Mouse (Mus musculus): ENCODE data around the gene Ghr.
A peak's percentile ranks its signal among the peaks of the same experiment; 100 is the strongest.

Ghr gene

DNA sequence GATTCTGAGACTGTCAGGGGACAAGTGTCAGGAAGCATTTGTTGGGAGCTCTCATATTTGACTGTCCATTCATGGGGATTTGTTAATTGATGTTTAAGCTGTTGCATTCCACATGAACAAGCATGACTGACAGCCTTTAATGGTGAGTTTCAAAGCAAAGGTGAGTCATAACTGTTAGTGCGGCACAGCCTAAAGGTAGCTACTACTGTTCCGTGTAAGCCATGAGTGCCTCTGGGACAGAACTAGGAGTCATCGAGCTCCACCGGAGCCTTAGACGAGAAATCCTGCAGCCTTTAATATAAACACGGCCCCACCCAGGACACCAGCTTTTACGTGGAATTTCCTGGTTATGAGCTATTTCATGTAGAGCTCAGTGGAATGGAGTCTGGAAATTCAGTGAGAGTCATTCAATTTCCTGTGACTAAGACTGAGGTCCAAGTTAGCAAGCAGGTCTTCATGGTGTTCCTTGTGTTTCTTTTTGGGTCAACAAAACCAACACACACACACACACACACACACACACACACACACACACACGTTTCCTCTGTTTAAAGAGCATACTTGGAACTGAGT is 138.8 kb downstream of the Ghr start:
- no peak for DNase-seq

DNA sequence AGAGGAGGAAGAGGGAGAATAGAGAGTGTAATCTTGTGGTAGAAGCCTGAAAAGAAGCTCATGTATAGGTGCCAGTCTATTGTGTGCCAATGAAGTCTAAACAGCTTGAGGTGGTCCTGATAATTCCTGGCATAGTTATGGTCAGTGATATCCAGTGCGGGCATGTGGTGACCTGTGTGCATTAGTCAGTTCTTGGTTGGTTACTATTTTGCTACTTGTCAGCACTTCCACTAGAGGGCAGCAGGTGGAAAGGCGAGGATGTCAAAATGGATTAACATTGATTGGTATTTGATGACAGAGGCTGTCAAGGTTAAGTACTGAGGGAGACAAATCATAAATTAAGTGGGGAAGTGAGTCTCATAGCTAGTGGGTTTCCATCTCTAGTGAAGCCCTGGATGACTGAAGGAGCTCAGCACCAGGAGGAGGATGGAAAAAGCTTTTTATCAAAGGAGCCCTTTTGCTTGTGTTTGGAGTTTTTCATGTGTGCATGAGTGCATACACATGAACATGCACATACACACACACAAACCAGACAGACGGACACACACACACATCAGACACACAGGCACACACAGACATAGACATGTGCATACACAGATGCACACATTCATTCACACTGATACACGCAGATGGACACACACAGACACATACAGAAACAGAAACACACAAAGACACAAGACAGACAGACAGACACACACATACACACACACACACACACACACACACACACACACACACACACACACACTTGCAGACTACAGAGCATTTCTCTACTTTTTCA is 141.6 kb downstream of the Ghr start:
- peak in 1 of 2 experiments; percentile 7 for DNase-seq

DNA sequence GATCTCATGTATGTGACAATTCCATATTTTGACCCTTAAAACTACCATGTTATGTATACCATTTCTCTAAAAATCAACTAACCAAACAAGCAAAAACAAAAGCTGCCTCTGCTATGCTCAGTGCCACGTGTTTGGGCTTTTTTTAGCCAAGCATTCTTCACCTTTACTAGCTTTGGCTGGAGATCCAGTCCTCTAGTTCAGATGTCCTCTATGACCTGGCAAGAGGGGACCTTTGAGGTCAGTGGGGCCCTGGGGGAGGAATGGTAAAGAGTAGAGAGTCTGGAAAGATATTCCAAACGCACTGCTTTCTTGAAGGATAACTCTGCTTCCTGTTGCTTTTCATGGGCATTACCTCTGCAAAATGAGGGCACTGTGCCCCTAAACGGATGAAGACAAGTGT is 145.9 kb downstream of the Ghr start:
- no peak for DNase-seq

DNA sequence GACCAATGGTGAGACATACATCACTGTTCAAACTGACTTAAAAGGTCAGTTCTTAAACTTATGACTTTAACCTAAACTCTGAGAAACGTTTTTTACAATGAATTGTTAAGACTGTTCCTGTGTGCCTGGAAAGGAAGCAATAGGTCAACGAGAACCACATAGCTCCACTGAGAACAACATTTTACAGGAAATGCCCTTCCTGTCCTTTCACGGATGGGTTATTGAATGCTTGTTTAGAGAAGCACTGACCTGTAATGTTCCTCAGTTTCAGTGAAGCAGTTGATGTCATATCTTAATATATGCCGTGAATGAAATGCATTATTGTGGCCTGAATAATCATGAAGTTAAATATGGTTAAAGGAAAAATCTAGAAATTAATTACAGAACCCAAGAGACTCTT is 147.7 kb downstream of the Ghr start:
- no peak for DNase-seq

GRCm38 (mm10) chr15:3434461-3434860 is 148.8 kb downstream of the Ghr start:
- DNase-seq = no peak

GRCm38 (mm10) chr15:3433281-3433680 is 150.0 kb downstream of the Ghr start:
- DNase-seq = no peak

DNA sequence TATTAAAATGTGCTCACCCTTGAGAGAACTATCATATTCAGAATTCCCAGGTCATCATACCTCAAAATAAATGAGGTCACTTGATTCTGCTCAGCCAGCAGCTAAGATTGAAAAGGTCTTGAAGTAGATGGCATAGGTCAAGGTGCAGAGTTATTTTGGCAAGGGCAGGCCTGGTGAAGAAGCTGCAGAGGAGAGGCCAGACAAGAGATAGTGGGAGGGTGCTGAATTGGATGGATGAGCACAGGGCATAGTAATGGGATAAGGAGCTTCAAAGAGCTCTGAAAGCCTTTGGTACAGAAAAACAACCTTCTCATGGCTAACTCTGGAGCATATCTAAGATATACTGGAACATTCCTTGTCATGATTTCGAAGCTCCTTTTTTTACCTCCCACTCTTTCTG is 150.5 kb downstream of the Ghr start:
- no peak for DNase-seq

- no peak for DNase-seq
These were observed 153.9 kb downstream of the Ghr start for GRCm38 (mm10) chr15:3429417-3429816.

DNA sequence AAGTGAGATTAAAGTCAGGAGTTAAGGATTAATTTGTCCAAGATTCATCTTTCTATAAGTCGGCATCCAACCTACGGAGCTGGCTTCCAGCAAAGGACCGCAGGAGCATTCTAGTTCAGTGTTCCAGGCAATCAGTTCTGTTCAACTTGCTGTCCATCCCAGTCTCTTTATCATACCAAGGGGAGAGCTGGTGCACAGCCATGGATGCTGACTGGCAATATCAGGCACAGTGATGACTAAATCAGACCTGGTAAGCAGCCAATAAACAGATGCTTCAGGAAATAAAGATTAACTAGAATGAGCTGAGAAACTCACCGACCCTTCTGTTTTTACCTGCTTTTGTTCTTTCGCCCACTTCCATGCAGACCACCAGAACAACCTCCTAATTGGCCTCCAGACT is 154.3 kb downstream of the Ghr start:
- no peak for DNase-seq

DNA sequence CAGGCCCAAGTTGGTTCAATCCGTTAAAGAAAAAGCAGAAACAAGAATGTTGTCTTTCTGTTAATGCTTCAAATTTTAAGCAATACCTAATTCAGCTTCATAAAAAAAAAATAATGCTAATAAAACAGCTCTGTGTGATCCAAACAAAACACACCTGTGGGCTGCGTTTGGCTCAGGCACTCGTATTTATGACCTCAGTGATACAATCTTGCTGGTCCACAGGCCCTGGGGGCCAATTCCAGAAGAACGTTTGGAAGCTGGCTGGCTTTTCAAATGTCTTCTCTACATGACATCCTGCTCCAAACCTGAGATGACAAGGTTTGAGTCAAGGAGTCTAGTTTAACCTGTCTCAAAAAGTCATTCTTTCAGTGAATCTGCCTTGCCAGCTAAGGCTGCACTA is 156.9 kb downstream of the Ghr start:
- DNase-seq = no peak

DNA sequence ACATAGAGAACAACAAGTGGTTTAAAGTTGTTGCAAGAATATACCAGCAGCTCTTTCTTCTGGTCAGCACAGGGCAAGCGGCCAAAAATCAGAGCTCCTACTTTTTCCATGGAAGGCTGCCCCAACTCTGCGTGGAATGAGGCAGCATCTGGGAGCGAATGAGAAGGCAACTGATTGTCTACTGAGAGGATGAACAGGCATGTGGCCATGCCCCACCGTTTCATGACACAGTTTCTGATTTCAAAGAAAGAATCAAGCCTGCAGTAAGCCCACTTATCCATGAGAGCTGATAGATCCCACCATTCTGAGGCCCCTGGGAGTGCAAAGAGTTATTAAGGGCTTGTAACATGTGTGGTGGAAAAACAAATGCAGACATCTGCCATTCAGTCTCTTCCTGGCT is 160.1 kb downstream of the Ghr start:
- no peak for DNase-seq

DNA sequence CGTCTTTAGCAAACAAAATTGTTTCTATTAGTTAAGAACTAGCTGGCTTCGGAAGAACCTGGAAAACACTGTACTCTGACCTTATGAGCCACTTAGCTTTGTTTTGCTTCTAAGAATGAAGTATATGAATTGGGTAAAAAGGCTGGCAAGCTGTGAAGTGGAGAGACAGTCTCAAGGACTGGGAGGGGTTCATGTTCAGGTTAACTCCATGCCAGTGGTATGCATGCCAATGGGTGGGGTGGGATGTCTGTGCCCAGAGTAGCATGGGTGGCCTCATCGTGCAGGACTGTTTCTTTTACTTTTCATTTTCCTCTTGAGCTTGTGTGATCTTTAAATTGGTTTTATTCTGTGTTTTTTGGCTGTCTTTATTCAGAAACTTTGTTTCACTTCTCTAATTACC is 165.6 kb downstream of the Ghr start:
- DNase-seq = no peak

DNA sequence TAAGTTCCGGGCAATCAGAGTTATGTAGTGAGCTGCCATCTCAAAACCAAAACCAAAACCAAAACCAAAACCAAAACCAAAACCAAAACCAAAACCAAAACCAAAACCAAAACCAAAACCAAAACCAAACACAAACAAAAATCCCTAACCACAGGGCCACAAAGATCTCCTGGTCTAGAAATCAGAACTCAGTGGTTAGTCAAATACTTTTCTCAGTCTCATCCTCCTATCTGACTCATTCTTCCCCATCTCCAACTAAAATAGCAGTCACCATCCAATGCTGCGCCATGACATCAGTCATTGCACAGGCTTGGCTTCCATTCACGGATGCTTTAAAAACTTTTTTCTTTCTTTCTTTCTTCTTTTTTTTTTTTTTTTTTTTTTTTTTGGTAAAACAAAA is 170.2 kb downstream of the Ghr start:
- DNase-seq = no peak

- DNase-seq = no peak
These were observed 174.8 kb downstream of the Ghr start for GRCm38 (mm10) chr15:3408478-3408877.

GRCm38 (mm10) chr15:3399196-3399595 is 184.1 kb downstream of the Ghr start:
- DNase-seq = no peak

GRCm38 (mm10) chr15:3397369-3398100 is 185.8 kb downstream of the Ghr start:
- DNase-seq = no peak

DNA sequence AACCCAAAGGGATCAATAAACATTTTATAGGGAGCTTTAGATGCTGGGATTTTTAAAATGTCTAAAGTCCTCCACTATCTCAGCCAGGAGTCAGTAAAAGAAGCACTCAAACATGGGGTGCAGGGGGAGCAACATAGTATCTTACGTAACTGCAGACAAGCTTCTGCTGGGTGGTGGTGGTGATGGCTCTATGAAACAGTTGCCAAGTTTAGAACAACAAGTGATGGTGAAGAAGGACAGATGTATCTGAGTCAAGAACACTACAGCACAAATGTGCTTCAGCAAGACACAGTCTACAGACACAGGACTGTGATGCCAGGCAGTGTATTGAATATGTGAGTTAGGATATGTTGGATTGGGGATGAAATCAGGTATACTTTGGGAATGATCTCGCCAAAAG is 187.1 kb downstream of the Ghr start:
- DNase-seq = no peak

DNA sequence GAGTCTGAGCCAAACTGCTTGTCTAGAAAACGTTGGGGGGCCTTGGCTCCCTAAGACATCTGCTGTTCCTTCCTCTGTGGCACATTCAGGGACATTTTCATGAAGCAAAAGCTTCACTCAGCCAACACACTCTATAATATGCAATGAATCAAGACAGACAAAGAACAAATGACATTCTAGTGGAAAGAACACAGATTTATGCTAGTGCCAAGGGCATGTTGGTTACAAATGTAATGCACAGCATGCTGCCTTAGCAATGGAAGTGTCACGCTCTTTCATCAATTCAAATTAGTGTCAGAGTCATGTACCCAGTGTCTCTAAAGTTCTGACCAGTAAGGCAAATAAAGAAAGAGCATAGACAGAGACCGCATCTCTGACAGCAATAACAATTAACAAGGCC is 187.6 kb downstream of the Ghr start:
- no peak for DNase-seq

- no peak for DNase-seq
These were observed 192.6 kb downstream of the Ghr start for GRCm38 (mm10) chr15:3390722-3391121.

GRCm38 (mm10) chr15:3389011-3389410 is 194.3 kb downstream of the Ghr start:
- no peak for DNase-seq

DNA sequence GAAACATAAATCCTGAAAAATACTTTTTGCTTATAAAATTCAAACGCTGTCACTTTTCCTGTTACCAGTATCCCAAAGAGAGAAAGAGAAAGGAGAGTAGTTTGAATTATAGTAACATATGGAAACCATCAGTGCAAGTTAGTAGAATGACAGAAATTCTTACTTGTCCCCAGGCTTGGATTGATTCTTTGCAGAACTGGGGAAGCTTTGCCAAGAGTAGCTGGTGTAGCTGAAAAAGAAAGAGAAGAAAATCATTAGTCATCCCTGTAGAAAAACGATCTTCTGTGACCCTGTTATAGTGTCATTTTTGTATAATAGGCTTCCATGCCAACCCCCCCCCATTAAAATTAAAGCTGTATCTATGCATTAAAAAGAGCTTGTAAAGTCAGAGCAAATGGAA is 194.8 kb downstream of the Ghr start:
- no peak for DNase-seq

DNA sequence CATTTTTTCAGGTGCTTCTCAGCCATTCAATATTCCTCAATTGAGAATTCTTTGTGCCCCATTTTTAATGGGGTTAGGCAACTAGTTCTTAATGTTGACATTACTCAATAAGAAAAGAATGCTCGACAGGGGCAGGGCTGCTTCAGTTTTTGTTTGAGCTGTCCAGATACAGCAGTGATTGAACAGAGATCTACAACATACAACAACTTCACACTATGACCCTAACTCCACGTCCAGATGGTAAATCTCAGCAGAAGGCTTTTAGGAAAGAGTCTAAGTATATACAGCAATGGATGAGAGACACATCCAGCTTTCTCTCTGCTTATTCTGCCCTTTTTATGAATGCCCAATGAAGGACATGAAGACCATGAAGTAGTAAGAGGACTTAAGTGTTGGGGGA is 199.5 kb downstream of the Ghr start:
- no peak for DNase-seq

- DNase-seq = no peak
These were observed 201.9 kb downstream of the Ghr start for GRCm38 (mm10) chr15:3381413-3381812.

GRCm38 (mm10) chr15:3368261-3368832 is 214.9 kb downstream of the Ghr start:
- no peak for DNase-seq
